Mouse (Mus musculus): ENCODE results near the gene Nxph1. TPM values are rescaled to one million over a fixed set of nuclear protein-coding genes. Genes with fewer than 3 reads are reported as not detected.

Nxph1 gene
- polyA plus RNA-seq, 1 experiment from 2014 or later, result 0.23 TPM

GRCm38 (mm10) chr6:8951326-8951695 is 3.1 kb downstream of the Nxph1 start:
- H3K9me3 ChIP-seq (ENCODE audit: control insufficient read depth), result no peaks in the 10 kb centered on the region
- WGBS, result under 1% methylated on average over 24 of the region's 24 CpGs
- H3K27ac ChIP-seq (ENCODE audit: low read depth, low read length), result no peak overlapping the region
- peaks cover 79% of the 10 kb centered on the region for H3K27me3 ChIP-seq (replicated peaks; ENCODE audit: control insufficient read depth, insufficient read depth, low read length)
- peak overlapping the region; percentile 37 for H3K4me3 ChIP-seq (ENCODE audit: low read depth, low read length)
- H3K4me1 ChIP-seq (replicated peaks; ENCODE audit: control insufficient read depth, insufficient read depth, low read length), result no peaks in the 10 kb centered on the region
- peak overlapping the region; percentile 59 for H3K4me2 ChIP-seq (replicated peaks; ENCODE audit: low read depth)
- no peak for ATAC-seq
- H3K9ac ChIP-seq (ENCODE audit: low read depth, low read length), result no peak overlapping the region
- peak; percentile 73 for TF ChIP-seq CTCF (IDR thresholded peaks at IDR 0.05; ENCODE audit: low read depth)
- no peaks in the 10 kb centered on the region for H3K36me3 ChIP-seq (ENCODE audit: control insufficient read depth, insufficient read depth)

- WGBS, result 28% methylated on average over 15 of the region's 15 CpGs
Observed at GRCm38 (mm10) chr6:8951884-8952590, 3.8 kb downstream of the Nxph1 start.

DNA sequence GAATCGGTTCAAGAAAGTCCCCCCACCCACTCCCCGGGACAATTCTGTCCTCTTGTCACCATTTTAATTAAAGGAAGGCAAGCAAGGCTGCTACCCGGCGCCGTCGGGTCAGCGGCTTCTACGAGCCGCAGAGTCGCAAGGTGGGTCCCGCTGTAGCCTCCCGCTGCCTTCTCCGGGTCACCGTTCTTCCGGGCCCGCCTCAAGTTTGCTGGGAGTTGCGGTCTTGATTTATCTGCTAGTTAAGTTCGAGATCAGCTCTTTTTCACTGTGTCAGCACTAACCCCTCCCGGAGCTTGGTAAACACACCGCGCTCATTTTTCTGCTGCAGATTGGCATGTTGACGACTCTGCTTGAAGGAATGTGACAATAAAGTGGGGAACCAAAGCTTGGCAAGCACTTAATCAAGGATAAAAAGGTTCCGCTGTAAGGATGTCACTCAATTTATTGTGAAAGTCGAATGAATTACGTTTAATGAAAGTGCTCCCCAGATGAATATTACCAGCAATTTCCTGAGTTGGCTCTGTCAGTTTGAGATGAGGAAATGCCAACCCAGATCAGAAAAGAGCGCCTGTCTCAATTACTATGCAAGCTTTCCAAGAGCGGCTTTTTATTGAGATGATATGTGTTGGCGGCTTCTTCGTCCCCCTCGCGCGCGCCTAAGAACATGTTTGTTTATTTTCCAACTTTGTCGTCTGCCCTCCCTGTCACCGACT is 7.7 kb downstream of the Nxph1 start:
- no peaks in the 10 kb centered on the region for H3K4me1 ChIP-seq (replicated peaks; ENCODE audit: control insufficient read depth, insufficient read depth, low read length)
- no peak overlapping the region for H3K4me2 ChIP-seq (replicated peaks; ENCODE audit: low read depth)
- no peaks in the 10 kb centered on the region for H3K36me3 ChIP-seq (ENCODE audit: control insufficient read depth, insufficient read depth)
- TF ChIP-seq CTCF (IDR thresholded peaks at IDR 0.05; ENCODE audit: low read depth), result no peak
- peaks cover 62% of the 10 kb centered on the region for H3K27me3 ChIP-seq (replicated peaks; ENCODE audit: control insufficient read depth, insufficient read depth, low read length)
- no peaks in the 10 kb centered on the region for H3K9me3 ChIP-seq (ENCODE audit: control insufficient read depth)
- H3K4me3 ChIP-seq (ENCODE audit: low read depth, low read length), result no peak overlapping the region
- no peak overlapping the region for H3K9ac ChIP-seq (ENCODE audit: low read depth, low read length)
- 2% methylated on average over 35 of the region's 35 CpGs for WGBS
- H3K27ac ChIP-seq (ENCODE audit: low read depth, low read length), result no peak overlapping the region
- ATAC-seq, result no peak

More at GRCm38 (mm10) chr6:8951884-8952590, 3.8 kb downstream of the Nxph1 start:
- H3K9me3 ChIP-seq (ENCODE audit: control insufficient read depth), result no peaks in the 10 kb centered on the region
- H3K4me3 ChIP-seq (ENCODE audit: low read depth, low read length), result no peak overlapping the region; the same call in 1 of the 2 replicates
- peak overlapping the region; percentile 59; the same call in 1 of the 2 replicates for H3K4me2 ChIP-seq (replicated peaks; ENCODE audit: low read depth)
- no peak overlapping the region for H3K27ac ChIP-seq (ENCODE audit: low read depth, low read length)
- TF ChIP-seq CTCF (IDR thresholded peaks at IDR 0.05; ENCODE audit: low read depth), result no peak
- peaks cover 86% of the 10 kb centered on the region for H3K27me3 ChIP-seq (replicated peaks; ENCODE audit: control insufficient read depth, insufficient read depth, low read length)
- H3K36me3 ChIP-seq (ENCODE audit: control insufficient read depth, insufficient read depth), result no peaks in the 10 kb centered on the region
- H3K4me1 ChIP-seq (replicated peaks; ENCODE audit: control insufficient read depth, insufficient read depth, low read length), result no peaks in the 10 kb centered on the region
- no peak for ATAC-seq
- no peak overlapping the region for H3K9ac ChIP-seq (ENCODE audit: low read depth, low read length)

DNA sequence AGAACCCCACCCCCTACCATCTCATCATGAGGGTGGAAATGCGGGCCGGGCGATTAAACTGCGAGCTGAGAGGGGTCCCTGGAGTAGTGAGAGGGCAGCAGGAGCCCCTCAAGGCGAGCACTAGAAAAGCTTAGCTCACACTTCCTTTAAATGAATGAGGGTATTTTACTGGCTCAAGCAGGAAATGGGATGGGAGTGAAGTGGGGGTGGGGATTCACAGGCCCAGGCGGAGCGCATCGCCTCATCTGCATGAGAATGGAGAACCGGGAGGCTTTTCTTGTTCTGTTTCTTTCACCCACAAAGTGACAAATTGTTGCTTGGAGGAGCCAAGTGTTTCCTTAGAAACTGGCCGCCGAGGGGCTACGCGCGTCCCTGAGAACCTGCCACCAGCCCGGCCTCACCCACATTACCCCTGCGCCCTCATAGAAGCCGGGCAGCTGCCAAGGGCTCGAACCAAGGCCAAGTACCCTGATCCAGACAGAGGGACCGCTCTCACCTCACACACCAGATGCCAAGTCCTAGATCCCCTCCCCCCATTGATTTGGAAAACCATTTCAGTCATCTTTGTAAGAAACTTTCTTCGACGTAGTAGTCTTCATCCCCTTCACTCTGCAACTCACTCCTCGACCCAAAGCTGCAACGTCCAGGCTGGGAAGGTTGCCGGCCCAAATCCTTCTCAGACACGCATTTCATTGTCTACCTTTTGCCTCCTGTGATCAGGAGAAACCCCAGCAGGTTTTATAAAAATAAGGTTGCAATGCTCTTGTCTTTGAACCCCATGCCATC is 8.7 kb downstream of the Nxph1 start:
- H3K27ac ChIP-seq (ENCODE audit: low read depth, low read length), result no peak overlapping the region
- no peak for TF ChIP-seq CTCF (IDR thresholded peaks at IDR 0.05; ENCODE audit: low read depth)
- H3K4me2 ChIP-seq (replicated peaks; ENCODE audit: low read depth), result no peak overlapping the region
- no peaks in the 10 kb centered on the region for H3K4me1 ChIP-seq (replicated peaks; ENCODE audit: control insufficient read depth, insufficient read depth, low read length)
- peaks cover 52% of the 10 kb centered on the region for H3K27me3 ChIP-seq (replicated peaks; ENCODE audit: control insufficient read depth, insufficient read depth, low read length)
- H3K9me3 ChIP-seq (ENCODE audit: control insufficient read depth), result no peaks in the 10 kb centered on the region
- no peaks in the 10 kb centered on the region for H3K36me3 ChIP-seq (ENCODE audit: control insufficient read depth, insufficient read depth)
- 6% methylated on average over 25 of the region's 25 CpGs for WGBS
- no peak overlapping the region for H3K9ac ChIP-seq (ENCODE audit: low read depth, low read length)
- ATAC-seq, result no peak
- no peak overlapping the region for H3K4me3 ChIP-seq (ENCODE audit: low read depth, low read length)

- Histone ChIP-seq H3K4me3 (ENCODE audit: low read depth, low read length) (no peak overlapping the region), H3K27me3 (replicated peaks; ENCODE audit: control insufficient read depth, insufficient read depth, low read length) (peaks cover 47% of the 10 kb centered on the region), H3K4me1 (replicated peaks; ENCODE audit: control insufficient read depth, insufficient read depth, low read length) (no peaks in the 10 kb centered on the region), H3K9me3 (ENCODE audit: control insufficient read depth) (no peaks in the 10 kb centered on the region), H3K4me2 (replicated peaks; ENCODE audit: low read depth) (no peak overlapping the region), H3K36me3 (ENCODE audit: control insufficient read depth, insufficient read depth) (no peaks in the 10 kb centered on the region), H3K27ac (ENCODE audit: low read depth, low read length) (no peak overlapping the region), H3K9ac (ENCODE audit: low read depth, low read length) (no peak overlapping the region)
- ATAC-seq, result no peak
- 2% methylated on average over 15 of the region's 15 CpGs for WGBS
- TF ChIP-seq CTCF (IDR thresholded peaks at IDR 0.05; ENCODE audit: low read depth), result no peak
Observed at GRCm38 (mm10) chr6:8957529-8957887, 9.3 kb downstream of the Nxph1 start.

All from intestine, postnatal 0 days (tissue).